Mouse (Mus musculus) gonadal fat pad, adult 2 months (tissue): ENCODE measurements around the gene Ak7. TPM values are rescaled to one million over a fixed set of nuclear protein-coding genes. Genes with fewer than 3 reads are reported as not detected.

Experiments
- DNase-seq: peaks from one replicate; pipeline ENCODE4 v3.0.0-alpha.2; 2012; ENCODE audit warnings: low read depth
- polyA plus RNA-seq: library from polyadenylated mRNA; depleted of rRNA; stranded (reverse); fragments of >200 nt; gene quantifications from 2 replicates; pipeline ENCODE4 v1.2.3, GENCODE M21; 2012; rRNA removed

Ak7 gene
- polyA plus RNA-seq, 1 experiment, result 0.80 TPM

- no peak for DNase-seq
Measured at GRCm38 (mm10) chr12:105787626-105788025, 81.8 kb downstream of the Ak7 start.

GRCm38 (mm10) chr12:105789885-105790284 is 84.1 kb downstream of the Ak7 start:
- no peak for DNase-seq

GRCm38 (mm10) chr12:105794896-105795295 is 89.1 kb downstream of the Ak7 start:
- DNase-seq, result no peak

GRCm38 (mm10) chr12:105798001-105798400 is 92.2 kb downstream of the Ak7 start:
- no peak for DNase-seq

GRCm38 (mm10) chr12:105805790-105806189 is 100.0 kb downstream of the Ak7 start:
- no peak for DNase-seq

- DNase-seq, result no peak
Measured at GRCm38 (mm10) chr12:105806205-105806604, 100.4 kb downstream of the Ak7 start.

GRCm38 (mm10) chr12:105807416-105807815 is 101.6 kb downstream of the Ak7 start:
- no peak for DNase-seq

GRCm38 (mm10) chr12:105808945-105809344 is 103.2 kb downstream of the Ak7 start:
- no peak for DNase-seq

GRCm38 (mm10) chr12:105810608-105811007 is 104.8 kb downstream of the Ak7 start:
- no peak for DNase-seq

GRCm38 (mm10) chr12:105813957-105814356 is 108.2 kb downstream of the Ak7 start:
- no peak for DNase-seq

- no peak for DNase-seq
Measured at GRCm38 (mm10) chr12:105823472-105823871, 117.7 kb downstream of the Ak7 start.

GRCm38 (mm10) chr12:105824743-105825142 is 119.0 kb downstream of the Ak7 start:
- no peak for DNase-seq

- DNase-seq, result no peak
Measured at GRCm38 (mm10) chr12:105825266-105825665, 119.5 kb downstream of the Ak7 start.

Other genes with a start within 250 kb of the Ak7 start
- gene Bdkrb2, start 142.8 kb upstream of the Ak7 start, polyA plus RNA-seq, result 0.92 and 1.2 TPM in 2 replicates
- 0.20 and 0.32 TPM in 2 replicates for gene Bdkrb1, start 102.9 kb upstream of the Ak7 start, polyA plus RNA-seq
- 13.2 and 15.2 TPM in 2 replicates for gene Gskip, start 21.1 kb upstream of the Ak7 start, polyA plus RNA-seq
- gene Atg2b, start 20.8 kb upstream of the Ak7 start, polyA plus RNA-seq, result 19.2 and 20.1 TPM in 2 replicates
- 46.4 and 53.4 TPM in 2 replicates for gene Papola, start 78.7 kb downstream of the Ak7 start, polyA plus RNA-seq